Mouse (Mus musculus) heart, postnatal 0 days (tissue): ENCODE measurements around the gene Gm10310.
"Not testable (repeated sequence)": the region's sequence is repeated elsewhere in the genome, so short reads cannot be mapped to it uniquely, and the experiment has no call there.

Experiments
- CTCF ChIP-seq: IDR thresholded peaks from 2 replicates; pipeline ENCODE4 v1.5.1; 2016; ENCODE audit warnings: antibody characterized with exemption, control low read depth, low read depth
- EP300 ChIP-seq: IDR thresholded peaks from 2 replicates; pipeline ENCODE4 v1.6.1; 2016; ENCODE audit warnings: antibody characterized with exemption, low read depth

DNA sequence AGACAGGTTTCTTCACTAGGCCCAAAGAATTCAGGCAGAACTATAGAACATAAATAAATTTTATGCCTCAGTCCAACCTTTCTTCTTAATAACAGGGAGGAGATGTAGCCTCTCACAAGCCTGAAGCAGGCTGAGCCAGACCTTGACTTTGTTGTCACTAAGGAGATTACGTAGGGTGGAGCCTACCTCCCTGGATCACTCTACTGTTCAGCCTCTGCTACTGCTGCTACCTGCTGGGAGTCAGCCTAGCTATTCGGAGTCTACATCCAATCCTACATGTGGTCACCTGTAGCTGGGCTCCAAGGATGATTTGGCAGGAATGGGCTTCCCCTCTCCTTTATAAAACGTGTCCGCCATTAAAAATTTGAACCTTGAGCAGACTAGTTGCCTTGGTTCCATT, 20.5 kb upstream of the Gm10310 start:
- TF ChIP-seq EP300, CTCF: not testable (repeated sequence)
